Mouse (Mus musculus): ENCODE results near the gene Nek8. TPM values are rescaled to one million over a fixed set of nuclear protein-coding genes. Genes with fewer than 3 reads are reported as not detected.
"Not testable (repeated sequence)": the region's sequence is repeated elsewhere in the genome, so short reads cannot be mapped to it uniquely, and the experiment has no call there.

Gene Nek8
- polyA plus RNA-seq, 1 experiment from 2014 or later = 9.4 TPM

DNA sequence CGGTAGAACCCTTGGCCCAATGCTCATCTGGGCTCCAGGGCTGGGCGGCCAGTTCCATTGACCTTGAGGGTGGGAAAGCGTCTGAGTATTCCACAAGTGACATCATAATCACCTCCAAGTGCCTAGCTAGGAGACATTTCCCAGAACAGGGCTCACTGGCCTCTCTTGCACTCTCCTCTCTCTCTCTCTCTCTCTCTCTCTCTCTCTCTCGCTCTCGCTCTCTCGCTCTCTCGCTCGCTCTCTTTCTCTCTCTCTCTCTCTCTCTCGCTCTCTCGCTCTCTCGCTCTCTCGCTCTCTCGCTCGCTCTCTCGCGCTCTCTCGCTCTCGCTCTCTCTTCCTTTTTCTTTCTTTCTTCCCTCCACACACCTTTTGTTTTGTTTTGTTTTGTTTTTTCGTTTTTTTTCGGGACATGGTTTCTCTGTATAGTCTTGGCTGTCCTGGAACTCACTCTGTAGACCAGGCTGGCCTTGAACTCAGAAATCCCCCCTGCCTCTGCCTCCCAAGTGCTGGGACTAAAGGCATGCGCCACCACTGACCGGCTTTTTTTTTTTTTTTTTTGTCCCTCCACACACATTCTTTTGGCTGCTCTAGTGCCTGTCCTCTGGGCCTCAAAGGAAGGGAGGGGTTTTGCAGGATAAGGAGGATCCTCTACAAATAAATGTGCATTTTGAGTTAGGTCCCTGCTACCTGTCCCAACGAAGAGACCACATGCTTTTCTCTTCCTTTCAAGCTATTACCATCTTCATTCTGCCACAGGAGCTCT is 18.8 kb upstream of the Nek8 start:
- no peak overlapping the region for H3K27ac ChIP-seq
- 59% methylated on average over 23 of the region's 23 CpGs for WGBS
- no peak for ATAC-seq (ENCODE audit: low FRiP score)

DNA sequence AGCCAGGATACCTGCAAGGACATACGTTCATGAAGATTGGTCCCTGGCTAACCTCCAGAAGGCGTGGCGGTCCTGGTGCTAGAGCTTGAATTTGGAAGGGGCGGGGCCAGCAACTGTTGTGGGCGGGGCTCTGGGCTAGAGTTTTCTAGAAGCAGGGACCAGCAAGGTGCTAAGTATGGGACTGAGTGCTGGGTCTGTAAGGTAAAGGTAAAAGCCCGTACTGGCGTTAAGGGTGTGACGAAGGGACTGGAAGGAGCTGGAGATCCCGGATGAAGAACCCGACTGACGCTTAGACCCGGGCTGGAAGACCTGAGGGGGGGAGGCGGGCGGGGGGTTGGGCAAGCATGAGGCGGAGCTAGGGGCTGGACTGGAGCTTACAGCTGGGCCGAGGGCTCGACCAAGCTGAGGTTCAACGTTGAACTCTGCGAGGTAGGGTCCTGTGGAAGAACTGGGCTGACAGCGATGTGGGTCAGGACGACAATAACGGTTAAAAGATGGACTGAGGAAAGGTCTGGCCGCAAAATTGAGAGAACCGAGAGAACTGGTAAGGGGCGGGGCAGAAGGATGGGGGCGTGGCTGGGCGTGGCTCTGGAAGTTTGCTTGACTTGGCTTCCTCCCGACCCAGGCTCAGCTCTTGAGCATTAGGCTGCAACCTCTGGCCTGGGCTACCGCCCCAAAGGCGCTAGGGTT is 18.1 kb upstream of the Nek8 start:
- no peak overlapping the region for H3K9ac ChIP-seq
- peak overlapping the region; percentile 33 for H3K4me3 ChIP-seq (replicated peaks)
- no peak overlapping the region for H3K27ac ChIP-seq
- 0 out of 2 replicates have a peak, but pooled peaks cover 4% of the 10 kb centered on the region for H3K27me3 ChIP-seq
- no peaks in the 10 kb centered on the region for H3K9me3 ChIP-seq
- H3K4me2 ChIP-seq = peak overlapping the region; percentile 48
- 6% methylated on average over 30 of the region's 30 CpGs for WGBS
- peak; percentile 55 for ATAC-seq (ENCODE audit: low FRiP score)
- H3K36me3 ChIP-seq (replicated peaks) = peaks cover 31% of the 10 kb centered on the region
- peaks cover 20% of the 10 kb centered on the region for H3K4me1 ChIP-seq

More for the DNA sequence above, 18.8 kb upstream of the Nek8 start:
- H3K9ac ChIP-seq = no peak overlapping the region
- peaks cover 13% of the 10 kb centered on the region for H3K4me1 ChIP-seq
- H3K9me3 ChIP-seq = no peaks in the 10 kb centered on the region
- peaks cover 30% of the 10 kb centered on the region for H3K36me3 ChIP-seq (replicated peaks)
- 0 out of 2 replicates have a peak, but pooled peaks cover 4% of the 10 kb centered on the region for H3K27me3 ChIP-seq
- H3K4me3 ChIP-seq (replicated peaks) = peak overlapping the region; percentile 33
- H3K4me2 ChIP-seq = peak overlapping the region; percentile 48

DNA sequence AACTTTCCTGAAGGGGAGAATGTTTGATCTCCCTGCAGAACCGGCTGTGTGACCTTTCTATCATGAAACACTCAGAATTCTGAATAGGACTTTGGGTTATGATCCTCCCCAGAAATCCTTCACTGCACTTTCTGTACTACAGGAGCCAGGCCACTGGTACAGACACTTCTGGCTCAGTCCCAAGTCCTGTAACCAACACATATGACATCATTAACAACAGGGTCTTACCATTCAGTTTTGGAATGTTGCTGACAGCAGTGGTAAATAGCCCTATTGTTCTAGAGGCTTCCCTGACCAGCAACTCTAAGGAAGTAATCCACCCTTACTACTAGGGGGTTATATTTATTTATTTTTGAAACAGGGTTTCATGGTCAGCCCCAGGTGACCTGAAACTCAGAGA is 16.6 kb upstream of the Nek8 start, which contains the start of gene Proca1:
Gene Proca1 (plus strand): TSS at position 280 of the 400 bp plus-strand sequence.
- Histone ChIP-seq H3K36me3 (replicated peaks) (peaks cover 31% of the 10 kb centered on the region), H3K27ac (no peak within 1 kb of the TSS), H3K27me3 (0 out of 2 replicates have a peak, but pooled peaks cover 4% of the 10 kb centered on the region), H3K9me3 (no peaks in the 10 kb centered on the region), H3K4me2 (peak within 1 kb of the TSS; percentile 48), H3K4me1 (peaks cover 23% of the 10 kb centered on the region), H3K9ac (no peak within 1 kb of the TSS), H3K4me3 (replicated peaks) (no peak within 1 kb of the TSS)
- 90% methylated on average over 1 of the region's 1 CpGs for WGBS
- ATAC-seq (ENCODE audit: low FRiP score) = no peak

DNA sequence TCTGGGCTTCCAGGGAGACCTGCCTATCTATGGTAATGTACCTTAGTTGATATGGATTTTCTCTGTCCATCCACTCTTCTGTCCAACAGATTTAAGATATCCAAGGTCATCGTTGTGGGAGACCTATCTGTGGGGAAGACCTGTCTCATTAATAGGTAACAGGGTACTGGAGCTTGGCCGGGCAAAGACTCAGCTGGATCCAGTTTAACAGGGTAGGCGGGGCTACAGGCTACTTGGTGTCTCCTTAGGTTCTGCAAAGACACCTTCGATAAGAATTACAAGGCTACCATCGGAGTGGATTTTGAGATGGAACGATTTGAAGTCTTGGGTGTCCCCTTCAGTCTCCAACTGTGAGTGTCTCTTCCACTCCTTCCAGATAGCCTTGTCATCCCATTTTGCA is 13.6 kb upstream of the Nek8 start:
- ATAC-seq (ENCODE audit: low FRiP score) = no peak
- H3K27ac ChIP-seq = peak overlapping the region; percentile 96
- peak overlapping the region; percentile 63 for H3K4me2 ChIP-seq
- WGBS = 72% methylated on average over 6 of the region's 6 CpGs
- no peaks in the 10 kb centered on the region for H3K27me3 ChIP-seq
- H3K4me1 ChIP-seq = peaks cover 26% of the 10 kb centered on the region
- no peaks in the 10 kb centered on the region for H3K9me3 ChIP-seq
- H3K36me3 ChIP-seq (replicated peaks) = peaks cover 31% of the 10 kb centered on the region
- H3K9ac ChIP-seq = no peak overlapping the region
- peak overlapping the region; percentile 73 for H3K4me3 ChIP-seq (replicated peaks)

DNA sequence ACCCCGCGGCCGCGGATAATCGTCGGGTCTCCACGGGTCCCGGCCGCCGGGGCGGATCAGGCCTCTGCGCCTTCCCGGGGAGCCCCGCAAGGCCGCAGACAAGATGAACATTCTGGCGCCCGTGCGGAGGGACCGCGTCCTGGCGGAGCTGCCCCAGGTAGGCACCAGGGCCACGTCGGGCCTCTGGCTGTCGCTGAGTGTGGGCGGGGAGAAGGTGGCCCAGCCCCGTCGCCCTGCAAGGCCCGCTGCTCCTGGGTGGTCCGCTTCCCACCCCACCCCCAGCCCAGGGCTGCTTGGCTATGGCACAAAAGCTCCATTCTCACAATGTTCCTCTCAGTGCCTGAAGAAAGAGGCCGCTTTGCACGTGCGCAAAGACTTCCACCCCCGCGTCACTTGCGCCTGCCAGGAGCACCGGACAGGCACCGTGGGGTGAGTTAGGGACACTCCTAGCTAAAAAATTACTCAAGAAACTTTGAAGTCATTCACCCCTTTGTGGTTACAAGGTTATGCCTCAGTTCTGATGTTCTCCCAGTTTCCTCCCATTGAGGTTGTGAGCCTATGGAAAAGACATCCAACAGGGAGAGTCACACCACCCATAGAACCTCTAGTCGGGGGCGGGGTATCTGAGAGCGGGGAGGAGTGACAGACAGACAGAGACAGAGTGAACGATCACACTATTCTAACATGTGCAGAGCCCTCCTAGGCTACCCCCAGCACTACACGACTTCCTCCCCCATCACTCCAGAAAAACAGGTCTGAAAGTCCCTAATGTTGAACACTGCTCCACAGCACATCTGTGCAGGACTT is 13.0 kb upstream of the Nek8 start:
- peak; percentile 87 for ATAC-seq (ENCODE audit: low FRiP score)
- Histone ChIP-seq H3K9ac (peak overlapping the region; percentile 90), H3K4me3 (replicated peaks) (peak overlapping the region; percentile 73), H3K4me1 (peaks cover 20% of the 10 kb centered on the region), H3K9me3 (no peaks in the 10 kb centered on the region), H3K27ac (peak overlapping the region; percentile 96), H3K4me2 (peak overlapping the region; percentile 63), H3K27me3 (no peaks in the 10 kb centered on the region), H3K36me3 (replicated peaks) (peaks cover 31% of the 10 kb centered on the region)
- WGBS = under 1% methylated on average over 42 of the region's 42 CpGs

DNA sequence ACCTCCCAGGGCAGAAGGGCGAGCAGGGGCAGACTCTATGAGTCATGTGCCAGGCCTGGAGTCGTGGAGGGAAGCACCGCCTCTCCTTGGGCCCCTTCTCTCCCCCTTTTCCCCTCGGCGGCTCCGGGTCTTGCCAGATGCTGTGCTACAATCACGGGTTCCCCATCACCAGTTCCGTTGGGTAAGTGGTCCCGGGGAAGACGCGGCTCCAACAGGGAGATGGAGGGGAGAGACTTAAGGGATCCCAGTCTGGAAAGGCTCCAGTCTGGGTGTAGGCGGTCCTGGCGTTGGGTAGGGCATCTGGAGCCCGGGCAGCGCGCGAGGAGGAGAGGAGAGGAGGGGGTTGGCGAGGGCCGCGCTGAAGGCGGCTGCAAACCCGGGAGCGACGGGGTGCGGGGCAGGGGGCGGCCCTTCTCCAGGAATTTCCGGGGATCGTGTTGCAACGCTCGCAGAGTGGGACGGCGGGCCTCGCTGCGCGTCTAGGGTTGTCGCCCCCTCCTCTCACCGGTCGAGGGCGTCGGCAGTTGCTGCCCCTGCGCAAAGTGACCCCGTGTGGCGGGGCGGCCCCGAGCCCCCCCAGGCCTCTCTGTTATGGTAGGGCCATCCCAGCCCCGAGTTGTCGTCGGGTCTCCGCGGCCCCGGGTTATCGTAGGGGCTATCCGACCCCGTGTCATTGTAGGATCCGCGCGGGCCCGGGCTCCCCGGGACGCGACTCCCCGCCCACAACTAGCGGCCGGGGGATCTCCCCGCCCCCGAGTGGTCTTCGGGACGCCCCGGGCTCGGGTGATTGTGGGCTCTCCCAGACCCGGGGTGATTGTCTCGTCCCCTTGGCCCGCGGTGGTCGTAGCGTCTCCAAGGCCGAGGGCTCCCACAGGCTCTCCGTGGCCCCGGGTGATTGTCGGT is 12.1 kb upstream of the Nek8 start, which contains the start of gene Rab34:
Gene Rab34 (plus strand): TSS at position 100 of the 903 bp plus-strand sequence.
- H3K27ac ChIP-seq = peak within 1 kb of the TSS; percentile 96
- peak; percentile 77 for ATAC-seq (ENCODE audit: low FRiP score)
- peak within 1 kb of the TSS; percentile 73 for H3K4me3 ChIP-seq (replicated peaks)
- WGBS = 1% methylated on average over 77 of the region's 80 CpGs
- peaks cover 30% of the 10 kb centered on the region for H3K36me3 ChIP-seq (replicated peaks)
- peak within 1 kb of the TSS; percentile 90 for H3K9ac ChIP-seq
- H3K9me3 ChIP-seq = no peaks in the 10 kb centered on the region
- peak within 1 kb of the TSS; percentile 63 for H3K4me2 ChIP-seq
- H3K4me1 ChIP-seq = peaks cover 23% of the 10 kb centered on the region
- H3K27me3 ChIP-seq = no peaks in the 10 kb centered on the region

DNA sequence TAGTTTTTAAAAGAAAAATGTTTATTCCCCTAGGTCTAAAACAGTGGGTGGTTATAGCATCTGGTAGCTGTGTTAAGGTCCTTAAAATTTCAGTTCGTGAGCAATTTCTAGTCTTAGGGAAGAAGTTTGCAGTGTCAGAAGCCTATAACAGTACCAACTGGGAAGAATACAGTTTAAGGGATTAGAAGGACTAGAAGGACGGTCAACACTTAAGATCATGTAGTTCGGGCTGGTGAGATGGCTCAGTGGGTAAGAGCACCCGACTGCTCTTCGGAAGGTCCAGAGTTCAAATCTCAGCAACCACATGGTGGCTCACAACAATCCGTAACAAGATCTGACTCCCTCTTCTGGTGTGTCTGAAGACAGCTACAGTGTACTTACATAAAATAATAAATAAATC is 8.2 kb upstream of the Nek8 start:
- not testable (repeated sequence) for H3K4me2 ChIP-seq; H3K27me3 ChIP-seq; H3K27ac ChIP-seq; H3K9ac ChIP-seq; ATAC-seq (ENCODE audit: low FRiP score); H3K9me3 ChIP-seq; H3K4me3 ChIP-seq (replicated peaks)
- Histone ChIP-seq H3K36me3 (replicated peaks) (peaks cover 26% of the 10 kb centered on the region), H3K4me1 (peaks cover 44% of the 10 kb centered on the region)
- WGBS = 93% methylated on average over 6 of the region's 6 CpGs

DNA sequence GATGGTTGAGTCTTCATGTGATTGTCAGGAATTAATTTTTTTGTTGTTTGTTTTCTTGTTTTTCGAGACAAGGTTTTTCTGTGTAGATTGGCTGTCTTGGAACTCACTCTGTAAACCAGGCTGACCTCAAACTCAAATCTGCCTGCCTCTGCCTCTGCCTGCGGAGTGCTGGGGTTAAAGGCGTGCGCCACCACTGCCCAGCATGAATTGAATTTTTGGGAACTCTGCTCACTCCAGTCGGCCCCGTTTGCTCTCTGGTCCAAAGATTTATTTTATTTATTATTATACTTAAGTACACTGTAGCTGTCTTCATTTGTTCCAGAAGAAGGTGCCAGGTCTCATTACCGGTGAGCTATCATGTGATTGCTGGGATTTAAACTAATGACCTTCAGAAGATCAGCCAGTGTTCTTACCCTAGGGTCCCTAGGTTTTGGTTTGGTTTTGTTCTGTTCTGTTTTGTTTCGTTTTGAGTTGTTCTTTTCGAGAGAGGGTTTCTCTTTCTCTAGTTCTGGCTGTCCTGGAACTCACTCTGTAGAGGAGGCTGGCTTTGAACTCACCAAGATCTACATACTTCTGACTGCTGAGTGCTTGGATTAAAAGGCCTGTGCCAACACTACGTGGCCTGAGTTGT is 7.5 kb upstream of the Nek8 start:
- H3K9me3 ChIP-seq = no peaks in the 10 kb centered on the region
- H3K4me2 ChIP-seq = peak overlapping the region; percentile 48
- peaks cover 30% of the 10 kb centered on the region for H3K36me3 ChIP-seq (replicated peaks)
- H3K4me3 ChIP-seq (replicated peaks) = peak overlapping the region; percentile 75
- WGBS = 51% methylated on average over 10 of the region's 10 CpGs
- peaks cover 47% of the 10 kb centered on the region for H3K4me1 ChIP-seq
- H3K9ac ChIP-seq = peak overlapping the region; percentile 29
- no peak overlapping the region; the same call in 1 of the 2 replicates for H3K27ac ChIP-seq
- peak; percentile 34 for ATAC-seq (ENCODE audit: low FRiP score)
- no peaks in the 10 kb centered on the region for H3K27me3 ChIP-seq

DNA sequence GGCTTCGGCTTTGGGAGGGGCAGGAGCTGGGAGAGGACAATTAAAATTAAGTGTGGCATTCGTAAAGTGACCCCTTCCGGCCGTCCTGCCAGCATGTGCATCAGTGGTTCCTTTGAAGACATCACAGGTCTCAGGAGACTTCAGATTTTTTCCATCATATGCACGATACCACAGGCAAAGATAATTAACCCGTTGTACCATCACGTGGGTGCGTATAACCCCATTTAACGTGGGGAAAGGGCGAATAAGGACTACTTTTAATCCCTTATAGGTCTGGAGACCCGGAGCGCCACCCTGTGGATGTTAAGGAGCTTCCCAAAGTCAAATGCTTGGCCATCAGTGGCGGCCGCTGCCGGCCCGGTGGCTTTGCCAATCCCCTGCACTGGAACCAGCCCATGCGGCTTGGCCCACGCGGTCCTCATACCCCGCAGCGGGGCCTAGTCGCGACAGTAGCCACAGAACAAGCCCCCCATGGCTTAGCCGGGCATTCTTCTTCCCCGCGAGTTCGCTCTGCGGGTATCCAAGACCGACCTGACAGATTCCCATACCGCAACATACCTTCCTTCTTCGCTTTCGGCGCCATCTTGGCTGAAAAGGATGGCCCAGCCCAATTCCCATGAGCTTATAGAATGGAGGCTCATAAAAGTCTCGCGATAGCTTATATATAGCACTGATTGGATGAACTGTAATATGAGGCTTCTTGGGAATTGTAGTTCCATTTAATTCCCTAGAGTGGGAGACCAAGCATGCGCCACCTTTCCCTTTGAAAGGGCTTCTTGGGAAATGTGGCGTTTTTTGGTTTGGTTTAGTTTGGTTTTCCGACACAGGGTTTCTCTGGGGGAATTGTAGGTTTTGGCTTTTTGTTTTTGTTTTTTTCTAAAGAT is 6.7 kb upstream of the Nek8 start, which contains the start of gene Rpl23a:
Gene Rpl23a (minus strand): TSS at position 624 of the 884 bp plus-strand sequence.
- H3K4me2 ChIP-seq = peak within 1 kb of the TSS; percentile 75
- H3K4me1 ChIP-seq = peaks cover 54% of the 10 kb centered on the region
- H3K4me3 ChIP-seq (replicated peaks) = peak within 1 kb of the TSS; percentile 75
- peak within 1 kb of the TSS; percentile 95 for H3K27ac ChIP-seq
- peaks cover 30% of the 10 kb centered on the region for H3K36me3 ChIP-seq (replicated peaks)
- under 1% methylated on average over 38 of the region's 38 CpGs for WGBS
- H3K27me3 ChIP-seq = no peaks in the 10 kb centered on the region
- H3K9me3 ChIP-seq = no peaks in the 10 kb centered on the region
- peak; percentile 91 for ATAC-seq (ENCODE audit: low FRiP score)
- peak within 1 kb of the TSS; percentile 83 for H3K9ac ChIP-seq

DNA sequence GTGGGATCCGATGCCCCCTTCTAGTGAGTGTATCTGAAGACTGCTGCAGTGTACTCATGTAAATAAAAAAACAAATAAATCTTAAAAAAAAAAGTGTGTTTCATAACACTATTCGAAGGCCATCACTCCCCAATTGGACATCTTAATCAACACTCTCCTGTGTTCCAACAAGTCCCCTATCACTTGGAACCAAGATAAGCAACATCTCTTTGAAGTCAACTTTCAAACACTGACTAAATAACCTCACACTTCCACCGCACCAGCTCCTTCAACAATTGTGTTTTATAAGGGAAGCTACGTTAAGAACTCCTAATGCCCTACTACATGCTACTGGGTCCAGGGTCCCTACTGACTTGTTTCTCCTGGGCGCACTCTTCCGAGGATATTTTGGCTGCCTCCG is 6.0 kb upstream of the Nek8 start:
- 13% methylated on average over 7 of the region's 7 CpGs for WGBS
- Histone ChIP-seq H3K9ac (peak overlapping the region; percentile 83), H3K4me3 (replicated peaks) (peak overlapping the region; percentile 75), H3K27ac (peak overlapping the region; percentile 95; the same call in 1 of the 2 replicates), H3K36me3 (replicated peaks) (peaks cover 30% of the 10 kb centered on the region), H3K4me2 (peak overlapping the region; percentile 75), H3K27me3 (no peaks in the 10 kb centered on the region), H3K4me1 (peaks cover 55% of the 10 kb centered on the region), H3K9me3 (no peaks in the 10 kb centered on the region)
- no peak for ATAC-seq (ENCODE audit: low FRiP score)
